Mouse (Mus musculus) ES-Bruce4 (cell line): ENCODE results near the gene Thra.

Experiments
- EP300 ChIP-seq: IDR thresholded peaks from 2 replicates; pipeline ENCODE4 v1.6.1; 2011; ENCODE audit warnings: low read depth, low read length; ENCODE audit not compliant: insufficient read depth
- POLR2A ChIP-seq: IDR thresholded peaks from one replicate; pipeline ENCODE4 v1.8.1; 2011; ENCODE audit warnings: low read length; ENCODE audit not compliant: insufficient read depth

GRCm38 (mm10) chr11:98771844-98772525 is 31.5 kb downstream of the Thra start:
- TF ChIP-seq EP300 (no peak), POLR2A (no peak)
